Mouse (Mus musculus): ENCODE measurements around the gene Nip7. TPM values are rescaled to one million over a fixed set of nuclear protein-coding genes. Genes with fewer than 3 reads are reported as not detected.
A peak's percentile ranks its signal among the peaks of the same experiment; 100 is the strongest.
"Not testable (repeated sequence)": the region's sequence is repeated elsewhere in the genome, so short reads cannot be mapped to it uniquely, and the experiment has no call there.

Gene Nip7
- polyA plus RNA-seq, 1 experiment from 2014 or later = 93.1 TPM

- no peak overlapping the region for H3K4me3 ChIP-seq
- H3K9me3 ChIP-seq = no peaks in the 10 kb centered on the region
- ATAC-seq (ENCODE audit: low FRiP score, low read depth) = no peak
- H3K4me2 ChIP-seq (replicated peaks) = no peak overlapping the region
- no peak overlapping the region for H3K9ac ChIP-seq (replicated peaks)
- 96% methylated on average over 1 of the region's 1 CpGs for WGBS
- H3K27ac ChIP-seq (replicated peaks) = no peak overlapping the region
- no peaks in the 10 kb centered on the region for H3K4me1 ChIP-seq
- peaks cover 86% of the 10 kb centered on the region for H3K36me3 ChIP-seq
- H3K27me3 ChIP-seq = no peaks in the 10 kb centered on the region
Observed at GRCm38 (mm10) chr8:107074128-107074527, 17.5 kb downstream of the Nip7 start.

DNA sequence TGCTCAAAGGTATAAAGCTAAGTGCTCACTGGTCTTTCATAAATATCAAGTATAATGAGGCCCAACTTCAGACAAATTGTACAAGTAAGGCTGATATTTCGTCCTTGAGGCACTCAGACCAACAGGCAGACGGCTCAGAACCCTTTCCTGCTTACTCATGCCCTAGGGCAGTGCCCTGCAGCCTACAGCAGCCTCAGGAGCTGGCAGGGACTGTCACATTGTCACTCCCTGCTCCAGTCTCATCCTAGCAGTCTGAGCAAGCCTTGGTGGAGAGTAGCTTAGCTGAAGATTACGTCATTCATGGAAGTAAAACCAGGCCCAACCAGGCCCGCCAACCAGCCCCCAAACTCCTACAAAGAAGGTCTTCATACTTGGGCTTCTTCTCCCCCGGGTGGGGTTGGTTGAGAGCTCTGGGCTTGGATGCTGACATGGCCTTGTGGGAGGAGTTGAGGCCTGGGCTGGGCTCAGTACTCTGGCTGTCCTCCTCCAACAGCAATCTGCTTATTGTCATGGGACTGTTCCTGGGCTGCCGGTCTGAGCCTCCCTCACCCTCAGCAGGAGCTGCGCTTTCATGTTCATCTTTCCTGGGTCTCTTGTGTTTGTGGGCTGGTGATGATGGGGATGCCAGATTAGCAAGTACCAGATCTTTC, 19.7 kb downstream of the Nip7 start:
- WGBS = 90% methylated on average over 7 of the region's 7 CpGs
- H3K27me3 ChIP-seq = no peaks in the 10 kb centered on the region
- peaks cover 91% of the 10 kb centered on the region for H3K36me3 ChIP-seq
- no peak overlapping the region for H3K4me3 ChIP-seq
- no peak overlapping the region for H3K4me2 ChIP-seq (replicated peaks)
- no peak overlapping the region for H3K27ac ChIP-seq (replicated peaks)
- no peaks in the 10 kb centered on the region for H3K9me3 ChIP-seq
- no peak overlapping the region for H3K9ac ChIP-seq (replicated peaks)
- no peak for ATAC-seq (ENCODE audit: low FRiP score, low read depth)
- H3K4me1 ChIP-seq = no peaks in the 10 kb centered on the region

GRCm38 (mm10) chr8:107085358-107085757, 28.7 kb downstream of the Nip7 start:
- no peak for ATAC-seq (ENCODE audit: low FRiP score, low read depth)
- WGBS = 97% methylated on average over 17 of the region's 17 CpGs
- Histone ChIP-seq H3K9ac (replicated peaks) (no peak overlapping the region), H3K4me1 (no peaks in the 10 kb centered on the region), H3K9me3 (no peaks in the 10 kb centered on the region), H3K27me3 (no peaks in the 10 kb centered on the region), H3K4me2 (replicated peaks) (no peak overlapping the region), H3K4me3 (no peak overlapping the region), H3K36me3 (peaks cover 74% of the 10 kb centered on the region), H3K27ac (replicated peaks) (no peak overlapping the region)

GRCm38 (mm10) chr8:107086018-107086417, 29.3 kb downstream of the Nip7 start:
- Histone ChIP-seq H3K27me3 (no peaks in the 10 kb centered on the region), H3K9me3 (no peaks in the 10 kb centered on the region), H3K4me1 (no peaks in the 10 kb centered on the region), H3K27ac (replicated peaks) (no peak overlapping the region), H3K9ac (replicated peaks) (no peak overlapping the region), H3K4me2 (replicated peaks) (no peak overlapping the region), H3K4me3 (no peak overlapping the region), H3K36me3 (peaks cover 74% of the 10 kb centered on the region)
- 98% methylated on average over 5 of the region's 5 CpGs for WGBS
- no peak for ATAC-seq (ENCODE audit: low FRiP score, low read depth)

DNA sequence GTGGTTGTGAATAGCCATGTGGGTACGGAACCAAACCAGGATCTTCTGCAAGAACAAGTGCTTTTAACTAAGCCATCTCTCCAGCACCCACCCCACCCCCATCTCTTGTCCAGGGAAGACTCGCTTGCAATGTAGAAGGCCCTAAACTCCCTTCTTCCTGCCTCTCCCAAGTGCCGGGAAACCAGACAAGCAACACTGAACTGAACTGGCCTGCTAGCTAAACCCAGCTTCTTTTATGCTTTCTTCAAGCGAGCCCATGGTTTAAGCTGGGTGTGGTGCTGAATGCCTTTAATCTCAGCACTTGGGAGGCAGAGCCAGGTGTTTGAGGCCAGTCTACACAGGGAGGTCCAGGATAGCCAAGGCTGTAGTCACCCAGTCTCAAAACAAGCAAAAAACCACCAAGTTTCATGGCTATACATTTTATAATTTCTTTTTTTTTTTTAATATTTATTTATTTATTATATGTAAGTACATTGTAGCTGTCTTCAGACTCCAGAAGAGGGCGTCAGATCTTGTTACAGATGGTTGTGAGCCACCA, 31.9 kb downstream of the Nip7 start:
- Histone ChIP-seq H3K36me3 (peaks cover 78% of the 10 kb centered on the region), H3K27me3 (no peaks in the 10 kb centered on the region), H3K9me3 (no peaks in the 10 kb centered on the region), H3K9ac (replicated peaks) (no peak overlapping the region), H3K4me3 (no peak overlapping the region), H3K4me1 (no peaks in the 10 kb centered on the region), H3K4me2 (replicated peaks) (no peak overlapping the region), H3K27ac (replicated peaks) (no peak overlapping the region)
- no peak for ATAC-seq (ENCODE audit: low FRiP score, low read depth)
- WGBS = 92% methylated on average over 5 of the region's 5 CpGs

DNA sequence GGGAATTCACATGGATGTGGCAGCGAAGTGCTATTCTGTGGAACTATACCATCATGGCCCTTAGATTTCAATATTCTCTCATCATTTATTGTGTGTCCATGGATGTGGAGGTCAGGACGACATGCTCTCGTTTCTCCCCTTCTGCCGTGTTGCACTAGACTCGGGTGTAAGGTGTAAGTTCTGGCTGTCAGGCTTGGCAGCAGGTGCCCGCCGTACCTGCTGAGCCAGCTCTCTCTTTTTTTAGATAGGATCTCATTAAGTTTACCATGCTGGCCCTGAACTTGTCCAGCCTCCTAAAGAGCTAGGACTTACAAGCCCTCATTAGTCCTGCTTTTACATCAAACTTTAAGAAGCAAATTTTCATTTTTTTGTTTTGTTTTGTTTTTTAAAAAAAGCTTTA, 33.9 kb downstream of the Nip7 start:
- Histone ChIP-seq H3K4me2 (replicated peaks) (no peak overlapping the region), H3K27me3 (no peaks in the 10 kb centered on the region), H3K9me3 (no peaks in the 10 kb centered on the region), H3K36me3 (peaks cover 74% of the 10 kb centered on the region), H3K4me1 (peaks cover 17% of the 10 kb centered on the region), H3K27ac (replicated peaks) (no peak overlapping the region), H3K4me3 (no peak overlapping the region), H3K9ac (replicated peaks) (no peak overlapping the region)
- 95% methylated on average over 7 of the region's 7 CpGs for WGBS
- ATAC-seq (ENCODE audit: low FRiP score, low read depth) = no peak

DNA sequence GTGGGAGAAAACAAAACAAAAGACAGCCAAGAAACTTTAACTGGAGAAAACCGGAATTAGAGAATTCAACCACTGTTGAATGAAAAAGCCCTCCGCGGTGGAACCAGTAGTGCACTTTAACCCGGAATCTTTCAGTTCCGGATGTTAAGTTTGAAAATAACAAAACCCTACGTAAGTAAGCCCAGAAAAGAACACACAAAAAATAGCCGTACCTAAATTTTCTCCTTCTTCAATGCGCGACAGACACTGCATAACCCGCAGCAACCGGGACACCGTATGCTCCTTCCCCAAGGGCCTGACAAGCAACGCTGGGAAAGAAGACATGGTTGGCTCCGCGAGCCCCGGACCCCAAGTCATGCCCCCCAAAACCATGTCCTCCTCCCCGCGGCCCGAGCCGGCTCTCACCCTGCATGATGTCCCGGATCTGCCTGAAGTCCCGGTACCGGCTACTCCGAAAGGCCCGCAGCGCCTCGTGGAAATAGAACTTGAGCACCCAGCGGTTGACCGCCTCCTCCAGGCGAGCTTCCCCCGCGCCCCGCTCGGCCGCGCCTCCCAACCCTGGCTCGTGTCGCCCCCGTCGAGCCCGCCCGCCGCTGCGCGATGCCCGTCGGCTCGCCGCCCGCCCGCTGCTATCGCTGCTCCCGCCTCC, 39.2 kb downstream of the Nip7 start:
- Histone ChIP-seq H3K4me3 (peak overlapping the region; percentile 86), H3K27ac (replicated peaks) (peak overlapping the region; percentile 89), H3K4me2 (replicated peaks) (peak overlapping the region; percentile 56), H3K9ac (replicated peaks) (peak overlapping the region; percentile 88), H3K27me3 (no peaks in the 10 kb centered on the region), H3K4me1 (peaks cover 20% of the 10 kb centered on the region), H3K36me3 (peaks cover 28% of the 10 kb centered on the region; the same call in 1 of the 2 replicates), H3K9me3 (no peaks in the 10 kb centered on the region)
- under 1% methylated on average over 53 of the region's 53 CpGs for WGBS
- ATAC-seq (ENCODE audit: low FRiP score, low read depth) = no peak; the same call in 1 of the 2 replicates

GRCm38 (mm10) chr8:107096366-107097036, 39.8 kb downstream of the Nip7 start, which contains the start of gene Terf2:
Gene Terf2, minus strand, starts transcription at chr8:107096547.
- H3K9me3 ChIP-seq = no peaks in the 10 kb centered on the region
- H3K27ac ChIP-seq (replicated peaks) = peak within 1 kb of the TSS; percentile 89
- H3K4me1 ChIP-seq = peaks cover 20% of the 10 kb centered on the region
- H3K27me3 ChIP-seq = no peaks in the 10 kb centered on the region
- peak; percentile 98 for ATAC-seq (ENCODE audit: low FRiP score, low read depth)
- H3K9ac ChIP-seq (replicated peaks) = peak within 1 kb of the TSS; percentile 88
- H3K4me2 ChIP-seq (replicated peaks) = peak within 1 kb of the TSS; percentile 56
- 4% methylated on average over 39 of the region's 39 CpGs for WGBS
- peak within 1 kb of the TSS; percentile 86 for H3K4me3 ChIP-seq
- H3K36me3 ChIP-seq = peaks cover 22% of the 10 kb centered on the region; the same call in 1 of the 2 replicates

DNA sequence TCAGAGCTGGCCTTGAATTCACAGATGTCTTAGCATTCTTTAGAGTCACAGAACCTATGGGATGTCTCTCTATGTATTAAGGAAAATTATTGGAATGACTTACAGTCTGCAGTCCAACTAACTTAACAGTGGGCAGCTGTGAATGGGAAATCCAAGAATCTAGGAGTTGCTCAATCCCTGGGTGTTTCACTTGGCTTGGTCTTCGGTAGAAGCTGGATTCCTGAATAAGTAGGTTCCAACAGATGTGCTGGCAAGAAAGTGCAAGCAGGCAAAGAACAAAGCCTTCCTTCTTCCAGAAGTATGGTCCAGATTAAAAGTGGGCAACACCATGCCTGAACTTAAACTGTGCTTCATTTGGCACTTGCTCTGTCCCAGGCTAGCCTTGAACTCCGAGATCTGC, 44.0 kb downstream of the Nip7 start:
- Histone ChIP-seq H3K27ac (replicated peaks) (no peak overlapping the region), H3K9ac (replicated peaks) (no peak overlapping the region), H3K4me1 (0 out of 2 replicates have a peak, but pooled peaks cover 3% of the 10 kb centered on the region), H3K36me3 (no peaks in the 10 kb centered on the region), H3K9me3 (no peaks in the 10 kb centered on the region), H3K4me2 (replicated peaks) (no peak overlapping the region), H3K27me3 (no peaks in the 10 kb centered on the region), H3K4me3 (no peak overlapping the region)
- no peak for ATAC-seq (ENCODE audit: low FRiP score, low read depth)
- WGBS = 82% methylated on average over 2 of the region's 2 CpGs

- H3K27ac ChIP-seq (replicated peaks) = no peak overlapping the region
- no peak overlapping the region for H3K9ac ChIP-seq (replicated peaks)
- ATAC-seq (ENCODE audit: low FRiP score, low read depth) = no peak
- H3K4me2 ChIP-seq (replicated peaks) = no peak overlapping the region
- H3K36me3 ChIP-seq = no peaks in the 10 kb centered on the region
- H3K9me3 ChIP-seq = no peaks in the 10 kb centered on the region
- H3K4me3 ChIP-seq = no peak overlapping the region
- no peaks in the 10 kb centered on the region for H3K27me3 ChIP-seq
- 10% methylated on average over 4 of the region's 4 CpGs for WGBS
- H3K4me1 ChIP-seq = no peaks in the 10 kb centered on the region
Observed at GRCm38 (mm10) chr8:107104547-107104946, 47.9 kb downstream of the Nip7 start.

DNA sequence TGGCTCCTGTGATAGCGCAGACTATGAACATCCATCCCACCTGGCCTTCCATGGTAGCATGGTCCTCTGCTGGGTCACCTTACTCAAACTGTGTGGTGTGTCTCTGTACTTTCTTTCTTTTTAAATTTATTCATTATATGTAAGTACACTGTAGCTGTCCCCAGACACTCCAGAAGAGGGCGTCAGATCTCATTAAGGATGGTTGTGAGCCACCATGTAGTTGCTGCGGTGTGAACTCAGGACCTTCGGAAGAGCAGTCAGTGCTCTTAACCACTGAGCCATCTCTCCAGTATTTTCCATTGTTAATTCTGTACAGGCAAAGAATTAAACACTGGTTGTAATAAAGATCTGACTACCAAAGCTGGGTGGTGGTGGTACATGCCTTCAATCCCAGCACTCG, 51.4 kb downstream of the Nip7 start:
- not testable (repeated sequence) for ATAC-seq (ENCODE audit: low FRiP score, low read depth); H3K4me2 ChIP-seq (replicated peaks); H3K36me3 ChIP-seq; H3K27me3 ChIP-seq; H3K4me3 ChIP-seq; H3K9ac ChIP-seq (replicated peaks); H3K4me1 ChIP-seq; H3K9me3 ChIP-seq; H3K27ac ChIP-seq (replicated peaks)
- 92% methylated on average over 5 of the region's 5 CpGs for whole genome bisulfite sequencing
